Mouse (Mus musculus) CD4-positive, CD25-positive, alpha-beta regulatory T cell, adult 2 months (primary cell): ENCODE data around the gene Kdm3a.

ENCODE experiments used
- DNase-seq: peaks from one replicate; pipeline ENCODE4 v3.0.0-alpha.2; 2012; ENCODE audit warnings: low read depth, low spot score

Kdm3a gene

GRCm38 (mm10) chr6:71579478-71579877 lies 53.3 kb downstream of the Kdm3a start:
- no peak for DNase-seq

- DNase-seq: no peak
Observed at GRCm38 (mm10) chr6:71575359-71575758, 57.4 kb downstream of the Kdm3a start.

- no peak for DNase-seq
Observed at GRCm38 (mm10) chr6:71569025-71569424, 63.8 kb downstream of the Kdm3a start.

- no peak for DNase-seq
Observed at GRCm38 (mm10) chr6:71568616-71569015, 64.2 kb downstream of the Kdm3a start.

GRCm38 (mm10) chr6:71556826-71557225 lies 76.0 kb downstream of the Kdm3a start:
- no peak for DNase-seq

- DNase-seq: no peak
Observed at GRCm38 (mm10) chr6:71555507-71555951, 77.3 kb downstream of the Kdm3a start.

- peak; percentile 96 for DNase-seq
Observed at GRCm38 (mm10) chr6:71543686-71544499, 88.9 kb downstream of the Kdm3a start, which contains the start of gene Chmp3. TSS of gene Chmp3 (plus strand) at chr6:71543797.
